Mouse (Mus musculus): ENCODE results near the gene Slx4. TPM values are rescaled to one million over a fixed set of nuclear protein-coding genes. Genes with fewer than 3 reads are reported as not detected.
A peak's percentile ranks its signal among the peaks of the same experiment; 100 is the strongest.
"Not testable (repeated sequence)": the region's sequence is repeated elsewhere in the genome, so short reads cannot be mapped to it uniquely, and the experiment has no call there.

The Slx4 gene
- total RNA-seq (2021), result 26.7 and 33.7 TPM in 2 replicates
- long read RNA-seq, partial matches to known transcripts, result 1 of 2 reads
- long read RNA-seq, other reads (novel, unspliced or antisense), result 0 of 2 reads

- DNase-seq, result peak; percentile 94
Observed at GRCm38 (mm10) chr16:4003489-4004398, at the start of gene Slx4. Gene Slx4 (minus strand): TSS chr16:4003770.

GRCm38 (mm10) chr16:4052601-4053000 is 49.0 kb upstream of the Slx4 start:
- DNase-seq, result no peak

- no peak for DNase-seq
Observed at GRCm38 (mm10) chr16:4045524-4045923, 42.0 kb upstream of the Slx4 start.

GRCm38 (mm10) chr16:4044093-4044492 is 40.5 kb upstream of the Slx4 start:
- peak; percentile 14 for DNase-seq

- no peak for DNase-seq
Observed at GRCm38 (mm10) chr16:4041646-4042045, 38.1 kb upstream of the Slx4 start.

- no peak for DNase-seq
Observed at GRCm38 (mm10) chr16:4040206-4040605, 36.6 kb upstream of the Slx4 start.

- DNase-seq, result no peak
Observed at GRCm38 (mm10) chr16:4037690-4038089, 34.1 kb upstream of the Slx4 start.

- DNase-seq, result no peak
Observed at GRCm38 (mm10) chr16:4036807-4037206, 33.2 kb upstream of the Slx4 start, which contains the start of gene Dnase1. Gene Dnase1 (plus strand): TSS chr16:4036942.

- no peak for DNase-seq
Observed at GRCm38 (mm10) chr16:4035575-4035974, 32.0 kb upstream of the Slx4 start.

- DNase-seq, result no peak
Observed at GRCm38 (mm10) chr16:4034476-4034875, 30.9 kb upstream of the Slx4 start.

GRCm38 (mm10) chr16:4033971-4034370 is 30.4 kb upstream of the Slx4 start:
- DNase-seq, result no peak

GRCm38 (mm10) chr16:4032341-4032748 is 28.8 kb upstream of the Slx4 start:
- peak; percentile 39 for DNase-seq

GRCm38 (mm10) chr16:4031441-4032274 is 28.1 kb upstream of the Slx4 start:
- DNase-seq, result no peak

GRCm38 (mm10) chr16:4030501-4030900 is 26.9 kb upstream of the Slx4 start:
- DNase-seq, result no peak

- no peak for DNase-seq
Observed at GRCm38 (mm10) chr16:4029371-4029841, 25.8 kb upstream of the Slx4 start.

GRCm38 (mm10) chr16:4027211-4027610 is 23.6 kb upstream of the Slx4 start:
- DNase-seq, result no peak

- DNase-seq, result no peak
Observed at GRCm38 (mm10) chr16:4026672-4027071, 23.1 kb upstream of the Slx4 start.

- DNase-seq, result no peak
Observed at GRCm38 (mm10) chr16:4022719-4023118, 19.1 kb upstream of the Slx4 start.

GRCm38 (mm10) chr16:4021241-4021640 is 17.7 kb upstream of the Slx4 start:
- no peak for DNase-seq

GRCm38 (mm10) chr16:4017466-4017865 is 13.9 kb upstream of the Slx4 start:
- not testable (repeated sequence) for DNase-seq

GRCm38 (mm10) chr16:4016786-4017185 is 13.2 kb upstream of the Slx4 start:
- DNase-seq, result not testable (repeated sequence)

GRCm38 (mm10) chr16:4014040-4014668 is 10.6 kb upstream of the Slx4 start:
- no peak for DNase-seq

Data from adrenal gland, postnatal 25 days (tissue).